Mouse (Mus musculus) erythroblast, embryonic 14.5 days (primary cell): ENCODE results near the gene Ccdc170.

ENCODE experiments used
- GATA1 ChIP-seq: IDR thresholded peaks from 2 replicates; pipeline ENCODE4 v1.6.1; 2012; ENCODE audit warnings: low read length, inconsistent platforms, mixed read lengths
- TAL1 ChIP-seq: IDR thresholded peaks from 3 replicates; pipeline ENCODE4 v1.6.1; 2012; ENCODE audit warnings: low read length, inconsistent platforms, mixed read lengths

DNA sequence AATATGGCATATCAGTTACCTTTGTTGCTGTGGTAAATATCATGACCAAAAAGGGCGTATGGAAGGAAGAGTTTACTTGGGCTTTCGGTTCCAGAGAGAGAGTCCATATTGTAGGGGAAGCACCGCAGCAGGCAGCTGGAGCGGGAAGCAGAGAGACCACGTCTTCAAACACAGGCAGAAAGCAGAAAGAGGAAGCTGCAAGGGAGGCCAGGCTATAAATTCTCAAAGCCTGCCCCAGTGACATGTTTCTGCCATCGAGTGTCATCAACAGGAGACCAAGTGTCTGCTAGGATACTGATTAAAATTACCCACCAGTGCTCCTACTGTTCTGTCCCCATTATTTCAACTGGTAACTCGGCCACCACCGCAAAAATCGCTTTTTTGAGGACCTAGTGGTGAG lies 2.7 kb downstream of the Ccdc170 start:
- TF ChIP-seq GATA1: no peak
- no peak for TF ChIP-seq TAL1
